Mouse (Mus musculus) layer of hippocampus, adult 6 months (tissue): ENCODE measurements around the gene Nt5c3. TPM values are rescaled to one million over a fixed set of nuclear protein-coding genes. Genes with fewer than 3 reads are reported as not detected.

Experiments used
- long read RNA-seq, 2 experiments: library from polyadenylated mRNA; unstranded; transcript quantifications; one replicate each; pipeline ENCODE4 v2.0.0; 2019 to 2020
- polyA plus RNA-seq: library from polyadenylated mRNA; unstranded; fragments of <200 nt; fragmentation: Nextera tagmentation; gene quantifications from 2 replicates; pipeline ENCODE4 v1.2.3, GENCODE M21; 2021

The Nt5c3 gene
- 93.8 and 101 TPM in 2 replicates for polyA plus RNA-seq
- long read RNA-seq, experiment 1, transcript Nt5c3-201 (9 exons, 1,676 nt), result major isoform, 104 of 184 reads
- long read RNA-seq, experiment 1, transcript Nt5c3-208 (10 exons, 1,067 nt), result minor isoform, 55 of 184 reads
- long read RNA-seq, experiment 1, partial matches to known transcripts, result 7 of 184 reads
- long read RNA-seq, experiment 1, other reads (novel, unspliced or antisense), result 15 of 184 reads
- long read RNA-seq, experiment 2, transcript Nt5c3-201 (9 exons, 1,676 nt), result major isoform, 253 of 439 reads
- long read RNA-seq, experiment 2, transcript Nt5c3-208 (10 exons, 1,067 nt), result minor isoform, 165 of 439 reads
- long read RNA-seq, experiment 2, partial matches to known transcripts, result 0 of 439 reads
- long read RNA-seq, experiment 2, other reads (novel, unspliced or antisense), result 20 of 439 reads

GRCm38 (mm10) chr6:56923726-56924707 is at the start of gene Nt5c3, which contains the start of gene Vmn1r4:
TSS of gene Nt5c3 (minus strand) at chr6:56923932.
TSS of gene Vmn1r4 (plus strand) at chr6:56924015.

GRCm38 (mm10) chr6:56969973-56970372 is 46.2 kb upstream of the Nt5c3 start, which contains the start of gene Vmn1r5:
TSS of gene Vmn1r5 (plus strand) at chr6:56970273.

Other genes with a start within 250 kb of the Nt5c3 start
- 27.1 and 33.9 TPM in 2 replicates for gene Lsm5, start 219.2 kb downstream of the Nt5c3 start, polyA plus RNA-seq
- gene Avl9, start 209.0 kb downstream of the Nt5c3 start, polyA plus RNA-seq, result 4.2 and 5.8 TPM in 2 replicates
- 17.2 and 22.6 TPM in 2 replicates for gene Kbtbd2, start 126.1 kb downstream of the Nt5c3 start, polyA plus RNA-seq
- gene Fkbp9, start 91.9 kb downstream of the Nt5c3 start, polyA plus RNA-seq, result 25.1 and 37.5 TPM in 2 replicates
- gene Vmn1r4, start 83 bp upstream of the Nt5c3 start, polyA plus RNA-seq, result 0.13 and 0.38 TPM in 2 replicates
- not detected in 2 replicates for gene Vmn1r5, start 46.3 kb upstream of the Nt5c3 start, polyA plus RNA-seq
- gene Vmn1r6, start 73.3 kb upstream of the Nt5c3 start, polyA plus RNA-seq, result not detected in 2 replicates
- gene Vmn1r7, start 101.4 kb upstream of the Nt5c3 start, polyA plus RNA-seq, result not detected in 2 replicates
- not detected in 2 replicates for gene Vmn1r8, start 108.4 kb upstream of the Nt5c3 start, polyA plus RNA-seq
- gene Vmn1r9, start 142.9 kb upstream of the Nt5c3 start, polyA plus RNA-seq, result not detected in 2 replicates
- gene Vmn1r10, start 185.5 kb upstream of the Nt5c3 start, polyA plus RNA-seq, result not detected in 2 replicates
- not detected in 2 replicates for gene Vmn1r11, start 209.5 kb upstream of the Nt5c3 start, polyA plus RNA-seq
- gene Vmn1r12, start 233.0 kb upstream of the Nt5c3 start, polyA plus RNA-seq, result not detected in 2 replicates